Mouse (Mus musculus) urinary bladder, adult 2 months (tissue): ENCODE measurements around the gene Gm20850. TPM values are rescaled to one million over a fixed set of nuclear protein-coding genes. Genes with fewer than 3 reads are reported as not detected.
"Not testable (repeated sequence)": the region's sequence is repeated elsewhere in the genome, so short reads cannot be mapped to it uniquely, and the experiment has no call there.

Source experiments
- DNase-seq: peaks from one replicate; pipeline ENCODE4 v3.0.0; 2022; ENCODE audit warnings: low spot score
- polyA plus RNA-seq: library from polyadenylated mRNA; depleted of rRNA; stranded (reverse); fragments of >200 nt; gene quantifications from 2 replicates; pipeline ENCODE4 v1.2.3, GENCODE M21; 2012; rRNA removed

The Gm20850 gene
- not detected in 2 replicates for polyA plus RNA-seq

DNA sequence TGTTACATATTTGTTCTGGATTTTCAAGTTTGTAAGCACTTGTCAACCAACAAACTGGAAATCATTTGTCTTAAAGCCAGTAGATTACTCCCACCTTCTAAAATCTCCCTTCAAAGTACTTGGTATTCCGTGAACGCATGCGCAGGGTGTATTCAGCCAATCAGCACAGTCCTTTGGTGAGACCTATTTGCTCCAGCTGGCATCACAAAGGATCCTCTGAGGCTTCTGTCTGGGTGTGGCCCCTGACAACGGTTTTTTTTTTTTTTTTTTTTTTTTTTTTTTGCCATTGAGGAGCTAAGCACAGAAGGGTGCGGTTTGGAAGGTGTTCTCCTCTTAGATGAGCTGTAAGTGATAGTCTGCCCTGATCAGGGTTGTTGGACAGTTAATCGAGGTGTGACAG, at the start of gene Gm20850:
TSS of gene Gm20850 (plus strand) at position 301 of the 400 bp plus-strand sequence.
- DNase-seq, result not testable (repeated sequence)
